Mouse (Mus musculus): ENCODE results near the gene Tprgl.

- no peak for TF ChIP-seq CTCF (IDR thresholded peaks at IDR 0.05; ENCODE audit: control insufficient read depth, insufficient read depth, low read length)
- no peak for TF ChIP-seq POLR2A (IDR thresholded peaks at IDR 0.05; ENCODE audit: borderline replicate concordance, control insufficient read depth, low read depth, low read length)
These were observed 48.6 kb upstream of the Tprgl start for GRCm38 (mm10) chr4:154209054-154209453.
